Mouse (Mus musculus): ENCODE results near the gene Chrm5.

- no peak for TF ChIP-seq CTCF (IDR thresholded peaks at IDR 0.05; ENCODE audit: low read depth, low read length)
- no peak for TF ChIP-seq TAL1 (conservative IDR thresholded peaks at IDR 0.05; ENCODE audit: low read depth, low read length)
Observed at GRCm38 (mm10) chr2:112503978-112504377, 23.4 kb upstream of the Chrm5 start.

Measured in G1E (cell line).